Mouse (Mus musculus): Measurements from ENCODE around the gene Kif2c. TPM values are rescaled to one million over a fixed set of nuclear protein-coding genes. Genes with fewer than 3 reads are reported as not detected.
"Not testable (repeated sequence)": the region's sequence is repeated elsewhere in the genome, so short reads cannot be mapped to it uniquely, and the experiment has no call there.

The Kif2c gene
- polyA plus RNA-seq, 1 experiment from 2014 or later = 78.4 TPM

DNA sequence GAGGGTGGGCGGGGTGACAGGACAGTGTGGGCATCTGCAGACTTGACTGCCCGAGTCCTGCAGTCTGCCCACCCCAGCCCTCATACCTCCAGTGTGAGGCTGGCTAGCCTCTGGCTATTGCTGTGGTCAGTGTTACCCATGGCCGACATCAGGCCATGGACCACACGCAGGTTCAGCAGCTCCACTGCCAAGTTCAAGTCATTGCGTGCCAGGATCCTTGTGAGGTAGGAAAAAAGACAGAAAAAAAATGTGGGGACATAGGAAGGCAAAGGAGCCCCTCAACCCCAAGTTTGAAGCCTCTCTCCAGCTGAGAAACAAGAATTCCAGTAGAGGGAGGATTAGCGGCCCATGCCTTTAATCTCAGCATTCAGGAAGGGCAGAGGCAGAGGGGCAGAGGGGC, 31.8 kb upstream of the Kif2c start:
- H3K4me3 ChIP-seq = no peak overlapping the region
- ATAC-seq (ENCODE audit: borderline replicate concordance, extremely low read depth, low FRiP score, low TSS enrichment) = no peak
- no peaks in the 10 kb centered on the region for H3K27me3 ChIP-seq
- no peaks in the 10 kb centered on the region for H3K9me3 ChIP-seq
- no peak overlapping the region for H3K4me2 ChIP-seq
- no peaks in the 10 kb centered on the region for H3K36me3 ChIP-seq
- H3K9ac ChIP-seq = no peak overlapping the region
- no peak overlapping the region for H3K27ac ChIP-seq
- H3K4me1 ChIP-seq = 0 out of 2 replicates have a peak, but pooled peaks cover 6% of the 10 kb centered on the region
- WGBS = 73% methylated on average over 6 of the region's 6 CpGs

GRCm38 (mm10) chr4:117210147-117211074, 28.0 kb upstream of the Kif2c start:
- ATAC-seq (ENCODE audit: borderline replicate concordance, extremely low read depth, low FRiP score, low TSS enrichment) = peak; percentile 73; the same call in 1 of the 2 replicates
- Histone ChIP-seq H3K36me3 (no peaks in the 10 kb centered on the region), H3K4me2 (peak overlapping the region; percentile 33), H3K4me3 (no peak overlapping the region), H3K4me1 (no peaks in the 10 kb centered on the region), H3K27ac (peak overlapping the region; percentile 16; the same call in 1 of the 2 replicates), H3K27me3 (no peaks in the 10 kb centered on the region), H3K9me3 (no peaks in the 10 kb centered on the region), H3K9ac (peak overlapping the region; percentile 26; the same call in 1 of the 2 replicates)
- 3% methylated on average over 20 of the region's 20 CpGs for WGBS

DNA sequence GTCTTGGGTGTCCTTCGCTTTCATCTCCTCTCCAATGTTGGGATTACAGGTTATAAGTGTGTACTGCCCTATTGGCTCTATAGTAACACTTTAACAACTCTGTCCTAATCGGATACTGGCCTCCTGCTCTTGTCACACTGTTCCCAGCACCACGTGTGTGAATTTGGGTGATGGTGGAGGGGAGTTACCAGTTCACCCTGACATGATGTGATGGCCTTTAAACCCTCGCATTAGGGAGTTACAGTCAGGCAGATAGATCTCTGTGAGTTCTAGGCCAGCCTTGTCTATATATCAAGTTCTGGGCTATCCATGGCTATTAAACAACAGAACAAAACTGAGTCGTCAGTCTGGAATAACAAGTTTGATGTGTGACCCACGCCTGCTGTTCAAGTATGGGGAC, 27.2 kb upstream of the Kif2c start:
- no peak overlapping the region for H3K27ac ChIP-seq
- H3K9me3 ChIP-seq = no peaks in the 10 kb centered on the region
- no peak overlapping the region for H3K4me2 ChIP-seq
- no peaks in the 10 kb centered on the region for H3K4me1 ChIP-seq
- H3K9ac ChIP-seq = no peak overlapping the region
- WGBS = 62% methylated on average over 6 of the region's 6 CpGs
- H3K27me3 ChIP-seq = no peaks in the 10 kb centered on the region
- H3K4me3 ChIP-seq = no peak overlapping the region
- H3K36me3 ChIP-seq = no peaks in the 10 kb centered on the region
- ATAC-seq (ENCODE audit: borderline replicate concordance, extremely low read depth, low FRiP score, low TSS enrichment) = no peak

DNA sequence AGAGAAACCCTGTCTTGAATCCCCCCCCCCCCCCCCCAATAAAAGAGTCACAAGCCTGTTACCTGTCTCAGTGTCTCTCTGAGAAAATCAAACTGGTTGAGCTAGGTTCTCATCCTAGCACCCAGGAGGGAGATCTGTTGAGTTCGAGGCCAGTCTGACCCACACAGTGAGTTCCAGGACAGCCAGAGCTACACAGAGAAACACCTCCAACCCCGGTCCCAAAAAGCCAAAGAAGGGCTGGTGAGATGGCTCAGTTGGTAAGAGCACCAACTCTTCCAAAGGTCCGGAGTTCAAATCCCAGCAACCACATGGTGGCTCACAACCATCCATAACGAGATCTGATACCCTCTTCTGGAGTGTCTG, 20.5 kb upstream of the Kif2c start:
- peak overlapping the region; percentile 20; the same call in 1 of the 2 replicates for H3K9ac ChIP-seq
- peak overlapping the region; percentile 79 for H3K27ac ChIP-seq
- ATAC-seq (ENCODE audit: borderline replicate concordance, extremely low read depth, low FRiP score, low TSS enrichment) = 0 out of 2 replicates have a peak, but pooled peaks have one; percentile 16
- H3K4me3 ChIP-seq = no peak overlapping the region
- no peaks in the 10 kb centered on the region for H3K36me3 ChIP-seq
- WGBS = 47% methylated on average over 4 of the region's 4 CpGs
- peak overlapping the region; percentile 52 for H3K4me2 ChIP-seq
- H3K27me3 ChIP-seq = no peaks in the 10 kb centered on the region
- H3K4me1 ChIP-seq = no peaks in the 10 kb centered on the region
- H3K9me3 ChIP-seq = no peaks in the 10 kb centered on the region

DNA sequence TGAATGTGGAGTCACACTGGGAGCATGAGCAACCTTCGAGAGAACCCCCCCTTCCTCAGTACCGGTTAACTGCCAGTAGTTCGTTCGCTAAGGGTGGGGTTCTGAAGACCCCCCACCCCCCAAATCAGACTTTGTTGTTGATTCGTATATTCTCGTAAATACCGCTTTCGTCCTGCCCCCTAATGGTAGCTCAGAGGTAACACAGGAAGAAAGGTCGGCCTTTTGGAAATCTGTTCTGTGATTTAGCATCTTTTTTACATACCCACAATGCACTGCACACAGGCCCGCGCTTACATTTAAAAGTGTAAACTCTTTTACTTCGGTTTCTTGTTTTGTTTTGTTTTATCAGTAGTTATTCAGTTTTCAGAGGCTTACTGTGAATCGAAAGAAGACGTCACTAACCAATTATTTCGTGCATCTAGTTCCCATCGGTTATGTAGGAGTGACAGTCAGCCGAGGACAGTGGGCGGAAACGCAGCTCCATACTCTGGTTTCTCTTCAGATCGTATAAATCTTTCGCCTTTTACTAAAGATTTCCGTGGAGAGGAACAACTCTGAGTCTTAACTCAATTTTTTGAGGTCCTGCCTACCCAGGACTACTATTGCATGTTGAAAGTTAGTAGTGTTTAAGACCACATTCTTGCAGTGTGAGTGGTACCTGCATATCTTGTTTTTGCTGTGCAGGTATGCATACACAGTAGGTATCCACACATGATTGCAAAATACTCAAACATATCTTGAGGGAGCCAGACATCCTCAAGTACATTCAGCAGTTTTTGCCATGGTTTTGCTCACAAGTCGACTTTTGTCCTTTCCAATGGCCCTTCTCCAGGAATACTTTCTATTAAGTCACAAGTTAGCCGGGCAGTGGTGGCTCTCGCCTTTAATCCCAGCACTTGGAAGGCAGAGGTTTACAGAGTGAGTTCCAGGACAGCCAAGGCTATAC, 19.9 kb upstream of the Kif2c start:
- peak overlapping the region; percentile 79 for H3K27ac ChIP-seq
- ATAC-seq (ENCODE audit: borderline replicate concordance, extremely low read depth, low FRiP score, low TSS enrichment) = peak; percentile 89
- H3K36me3 ChIP-seq = no peaks in the 10 kb centered on the region
- H3K9me3 ChIP-seq = no peaks in the 10 kb centered on the region
- H3K4me2 ChIP-seq = peak overlapping the region; percentile 52
- peak overlapping the region; percentile 20; the same call in 1 of the 2 replicates for H3K9ac ChIP-seq
- H3K4me1 ChIP-seq = no peaks in the 10 kb centered on the region
- WGBS = 1% methylated on average over 25 of the region's 25 CpGs
- H3K4me3 ChIP-seq = peak overlapping the region; percentile 27
- no peaks in the 10 kb centered on the region for H3K27me3 ChIP-seq

DNA sequence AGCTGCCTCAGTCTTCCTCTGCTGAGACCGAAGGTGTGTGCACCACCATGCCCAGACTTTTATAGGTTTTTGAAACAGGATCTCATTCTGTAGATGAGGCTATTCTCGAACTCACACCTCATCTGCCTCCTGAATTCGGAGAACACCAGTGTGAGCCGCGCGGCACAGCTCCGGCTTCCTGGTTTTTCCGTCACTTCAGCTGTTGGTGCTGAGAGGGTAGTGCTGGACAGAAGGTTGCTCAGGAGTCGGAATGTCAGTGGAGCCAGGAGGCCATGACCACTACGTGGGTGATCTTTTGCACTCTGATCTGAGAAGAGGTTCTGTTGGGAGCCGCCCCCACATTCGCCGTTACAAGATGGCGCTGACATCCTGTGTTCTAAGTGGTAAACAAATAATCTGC, 9.4 kb upstream of the Kif2c start:
- no peak for ATAC-seq (ENCODE audit: borderline replicate concordance, extremely low read depth, low FRiP score, low TSS enrichment)
- H3K9ac ChIP-seq = no peak overlapping the region
- H3K27ac ChIP-seq = no peak overlapping the region
- WGBS = 92% methylated on average over 14 of the region's 14 CpGs
- H3K4me3 ChIP-seq = no peak overlapping the region
- no peaks in the 10 kb centered on the region for H3K27me3 ChIP-seq
- H3K4me2 ChIP-seq = no peak overlapping the region
- no peaks in the 10 kb centered on the region for H3K9me3 ChIP-seq
- no peaks in the 10 kb centered on the region for H3K36me3 ChIP-seq
- peaks cover 11% of the 10 kb centered on the region; the same call in 1 of the 2 replicates for H3K4me1 ChIP-seq

GRCm38 (mm10) chr4:117190660-117191059, 8.2 kb upstream of the Kif2c start:
- WGBS = 57% methylated on average over 7 of the region's 7 CpGs
- H3K27ac ChIP-seq = peak overlapping the region; percentile 80
- no peak overlapping the region for H3K4me2 ChIP-seq
- H3K4me3 ChIP-seq = no peak overlapping the region
- ATAC-seq (ENCODE audit: borderline replicate concordance, extremely low read depth, low FRiP score, low TSS enrichment) = no peak
- H3K9me3 ChIP-seq = no peaks in the 10 kb centered on the region
- H3K4me1 ChIP-seq = peaks cover 11% of the 10 kb centered on the region; the same call in 1 of the 2 replicates
- H3K36me3 ChIP-seq = no peaks in the 10 kb centered on the region
- no peaks in the 10 kb centered on the region for H3K27me3 ChIP-seq
- no peak overlapping the region for H3K9ac ChIP-seq

- Histone ChIP-seq H3K9me3 (no peaks in the 10 kb centered on the region), H3K27me3 (no peaks in the 10 kb centered on the region), H3K36me3 (no peaks in the 10 kb centered on the region), H3K4me3 (peak overlapping the region; percentile 36), H3K27ac (peak overlapping the region; percentile 80), H3K4me1 (peaks cover 11% of the 10 kb centered on the region; the same call in 1 of the 2 replicates), H3K4me2 (peak overlapping the region; percentile 55), H3K9ac (peak overlapping the region; percentile 35)
- ATAC-seq (ENCODE audit: borderline replicate concordance, extremely low read depth, low FRiP score, low TSS enrichment) = peak; percentile 90
- 2% methylated on average over 9 of the region's 9 CpGs for WGBS
Measured at GRCm38 (mm10) chr4:117189856-117190543, 7.6 kb upstream of the Kif2c start.

DNA sequence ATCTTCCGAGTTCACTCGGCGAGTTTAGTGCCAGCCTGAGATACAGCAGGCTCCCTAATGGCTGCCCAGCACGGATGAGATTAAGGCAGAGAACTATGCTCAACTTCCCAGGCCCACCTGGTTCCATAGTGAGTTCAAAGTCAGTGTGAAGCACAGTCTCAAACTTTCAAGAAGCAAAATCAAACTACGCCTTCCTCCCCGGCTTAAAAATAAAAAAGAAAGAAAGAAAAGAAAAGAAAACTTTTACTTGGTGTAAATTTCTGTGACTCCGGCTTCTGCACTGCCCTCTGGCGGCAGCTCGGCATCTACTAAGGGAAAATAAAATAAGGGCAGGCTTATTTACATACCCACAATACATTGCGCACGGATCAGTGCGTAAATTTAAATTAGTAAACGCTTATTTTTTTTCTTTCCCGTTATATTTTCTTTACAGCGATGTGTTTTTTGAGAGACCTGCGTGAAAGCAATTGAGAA, 7.0 kb upstream of the Kif2c start:
- Histone ChIP-seq H3K36me3 (no peaks in the 10 kb centered on the region), H3K4me3 (peak overlapping the region; percentile 36), H3K4me2 (peak overlapping the region; percentile 55), H3K9ac (peak overlapping the region; percentile 35), H3K27ac (peak overlapping the region; percentile 80), H3K9me3 (no peaks in the 10 kb centered on the region), H3K4me1 (peaks cover 11% of the 10 kb centered on the region; the same call in 1 of the 2 replicates), H3K27me3 (no peaks in the 10 kb centered on the region)
- WGBS = under 1% methylated on average over 16 of the region's 16 CpGs
- ATAC-seq (ENCODE audit: borderline replicate concordance, extremely low read depth, low FRiP score, low TSS enrichment) = peak; percentile 71; the same call in 1 of the 2 replicates

- Histone ChIP-seq H3K4me3 (peak overlapping the region; percentile 36), H3K27ac (peak overlapping the region; percentile 80), H3K4me1 (peaks cover 11% of the 10 kb centered on the region; the same call in 1 of the 2 replicates), H3K9ac (peak overlapping the region; percentile 35), H3K9me3 (no peaks in the 10 kb centered on the region), H3K4me2 (peak overlapping the region; percentile 55), H3K36me3 (no peaks in the 10 kb centered on the region), H3K27me3 (no peaks in the 10 kb centered on the region)
- ATAC-seq (ENCODE audit: borderline replicate concordance, extremely low read depth, low FRiP score, low TSS enrichment) = no peak
- WGBS = 54% methylated on average over 3 of the region's 3 CpGs
Measured at GRCm38 (mm10) chr4:117188969-117189368, 6.5 kb upstream of the Kif2c start.

- not testable (repeated sequence) for H3K27me3 ChIP-seq, H3K9me3 ChIP-seq, H3K4me1 ChIP-seq
- peaks cover 23% of the 10 kb centered on the region for H3K36me3 ChIP-seq
- H3K4me2 ChIP-seq = peak overlapping the region; percentile 72
- 15% methylated on average over 9 of the region's 9 CpGs for WGBS
- peak overlapping the region; percentile 54 for H3K9ac ChIP-seq
- peak; percentile 29; the same call in 1 of the 2 replicates for ATAC-seq (ENCODE audit: borderline replicate concordance, extremely low read depth, low FRiP score, low TSS enrichment)
- H3K27ac ChIP-seq = 0 out of 2 replicates have a peak overlapping the region, but pooled peaks have one; percentile 21
- peak overlapping the region; percentile 51 for H3K4me3 ChIP-seq
Measured at GRCm38 (mm10) chr4:117182759-117183096, 289 bp upstream of the Kif2c start.
